In the genomic region with DNA sequence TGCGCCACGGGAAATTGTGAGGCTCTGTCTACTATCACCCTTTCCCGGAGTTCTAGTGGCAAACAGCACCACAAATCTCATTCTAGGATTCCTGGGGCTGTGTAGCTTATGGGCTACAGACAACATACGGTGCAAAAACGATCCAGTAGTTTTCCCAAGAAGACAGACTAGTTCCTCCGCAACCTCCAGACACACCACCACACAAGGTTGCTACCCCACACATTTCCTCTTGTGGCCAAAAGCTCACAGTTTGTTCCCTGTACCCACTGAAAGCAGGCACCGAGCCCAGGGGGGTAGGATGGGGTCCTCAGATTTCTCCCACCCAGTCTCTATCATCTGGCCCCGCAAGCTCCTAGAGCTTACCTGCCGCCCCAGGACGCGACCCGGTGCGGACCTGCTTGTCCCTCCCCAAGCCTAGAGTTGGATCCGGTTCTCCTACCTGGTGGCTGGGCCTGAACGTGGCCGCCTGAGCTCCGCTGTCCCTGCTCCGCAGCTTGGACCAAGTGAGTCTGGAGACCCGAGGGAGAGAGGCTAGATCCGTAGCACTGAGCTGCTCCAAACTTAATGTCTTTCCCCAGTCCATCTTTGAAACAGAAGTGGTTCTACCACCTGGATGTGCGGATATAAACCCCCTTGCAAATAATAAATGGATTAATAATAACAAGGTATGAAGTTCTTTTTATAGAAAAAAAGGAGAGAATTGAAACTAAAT, we compare ENCODE assay signal across 11 mouse cellular contexts. TPM values are rescaled to one million over a fixed set of nuclear protein-coding genes. Genes with fewer than 3 reads are reported as not detected.
DNase-seq lines count a peak whose midpoint lies in the region; ATAC-seq and TF ChIP-seq lines count a peak whose summit lies in the region.
"Had no signal": no experiment of that assay in that cellular context is flagged by ENCODE, and none has a peak within 500 bp of the region (broad histone marks: within the 10 kb centered on the region; RNA-seq: fewer than 3 reads in every experiment).

No protein-coding gene starts in this region.

- TF ChIP-seq POLR2A in bone marrow macrophage, adult 2 months (IDR thresholded peaks at IDR 0.05; ENCODE audit: borderline replicate concordance, low read depth, low read length), result no peak

- no peak overlapping the region for H3K27ac ChIP-seq in kidney, embryonic 14.5 days (ENCODE audit: low read depth, low read length)
- H3K27ac ChIP-seq in bone marrow macrophage, adult 2 months (ENCODE audit: insufficient read depth, low read depth, low read length), result no peak overlapping the region
- peak overlapping the region; percentile 77 for H3K27ac ChIP-seq in embryonic facial prominence, embryonic 13.5 days
- no peak overlapping the region for H3K27ac ChIP-seq in limb, embryonic 13.5 days
- H3K27ac ChIP-seq: liver, embryonic 15.5 days had no signal

- no peak for ATAC-seq in kidney, embryonic 14.5 days (ENCODE audit: low FRiP score, low TSS enrichment)
- ATAC-seq in embryonic facial prominence, embryonic 13.5 days (ENCODE audit: insufficient number of reproducible peaks, insufficient read depth, low FRiP score, low TSS enrichment, low read depth), result no peak
- ATAC-seq in limb, embryonic 13.5 days (ENCODE audit: low FRiP score, low read depth), result no peak

- no peak for DNase-seq in kidney, postnatal 14 days
- no peak for DNase-seq in natural killer cell, adult 2 months (ENCODE audit: low spot score in 2 of 2)
- DNase-seq in spleen, postnatal 10 days (ENCODE audit: low spot score in 2 of 2), result no peak
- no peak for DNase-seq in urinary bladder, postnatal 36 days (ENCODE audit: low spot score in 2 of 2)
- DNase-seq: spleen, adult 18-20 months had no signal

- H3K4me2 ChIP-seq in kidney, embryonic 14.5 days (replicated peaks; ENCODE audit: low read depth, low read length), result no peak overlapping the region
- H3K4me2 ChIP-seq in embryonic facial prominence, embryonic 13.5 days, result peak overlapping the region; percentile 56
- peak overlapping the region; percentile 53 for H3K4me2 ChIP-seq in limb, embryonic 13.5 days (replicated peaks)
- H3K4me2 ChIP-seq: liver, embryonic 15.5 days had no signal

- H3K4me1 ChIP-seq in kidney, embryonic 14.5 days (ENCODE audit: control insufficient read depth, insufficient read depth, low read length), result peaks cover 11% of the 10 kb centered on the region; the same call in 1 of the 2 replicates
- peaks cover 2% of the 10 kb centered on the region; the same call in 1 of the 2 replicates for H3K4me1 ChIP-seq in bone marrow macrophage, adult 2 months (ENCODE audit: control insufficient read depth, insufficient read depth, low read length)
- peaks cover 49% of the 10 kb centered on the region for H3K4me1 ChIP-seq in embryonic facial prominence, embryonic 13.5 days
- H3K4me1 ChIP-seq in limb, embryonic 13.5 days, result peaks cover 33% of the 10 kb centered on the region

- no peak for TF ChIP-seq CTCF in bone marrow macrophage, adult 2 months (IDR thresholded peaks at IDR 0.05; ENCODE audit: low read depth, low read length)

- H3K36me3 ChIP-seq in kidney, embryonic 14.5 days (ENCODE audit: control insufficient read depth, insufficient read depth, low read length), result no peaks in the 10 kb centered on the region
- H3K36me3 ChIP-seq in embryonic facial prominence, embryonic 13.5 days, result no peaks in the 10 kb centered on the region
- no peaks in the 10 kb centered on the region for H3K36me3 ChIP-seq in limb, embryonic 13.5 days
- H3K36me3 ChIP-seq: liver, embryonic 15.5 days had no signal

- WGBS in kidney, embryonic 14.5 days, result under 1% methylated on average over 21 of the region's 21 CpGs
- WGBS in embryonic facial prominence, embryonic 13.5 days, result 1% methylated on average over 21 of the region's 21 CpGs
- WGBS in limb, embryonic 13.5 days, result 2% methylated on average over 21 of the region's 21 CpGs

- no peak overlapping the region for H3K9ac ChIP-seq in kidney, embryonic 14.5 days (ENCODE audit: low read depth, low read length)
- peak overlapping the region; percentile 68 for H3K9ac ChIP-seq in embryonic facial prominence, embryonic 13.5 days
- H3K9ac ChIP-seq in limb, embryonic 13.5 days, result no peak overlapping the region
- H3K9ac ChIP-seq: liver, embryonic 15.5 days had no signal

- H3K27me3 ChIP-seq in kidney, embryonic 14.5 days (ENCODE audit: control insufficient read depth, insufficient read depth, low read length), result peaks cover 96% of the 10 kb centered on the region
- peaks cover 94% of the 10 kb centered on the region for H3K27me3 ChIP-seq in embryonic facial prominence, embryonic 13.5 days
- peaks cover 92% of the 10 kb centered on the region for H3K27me3 ChIP-seq in limb, embryonic 13.5 days

- no peaks in the 10 kb centered on the region for H3K9me3 ChIP-seq in kidney, embryonic 14.5 days (ENCODE audit: control insufficient read depth, low read length)
- H3K9me3 ChIP-seq in embryonic facial prominence, embryonic 13.5 days, result no peaks in the 10 kb centered on the region
- H3K9me3 ChIP-seq in limb, embryonic 13.5 days, result no peaks in the 10 kb centered on the region
- H3K9me3 ChIP-seq: liver, embryonic 15.5 days had no signal

- H3K4me3 ChIP-seq in kidney, embryonic 14.5 days (ENCODE audit: low read length), result 0 out of 2 replicates have a peak overlapping the region, but pooled peaks have one; percentile 6
- peak overlapping the region; percentile 30 for H3K4me3 ChIP-seq in bone marrow macrophage, adult 2 months (ENCODE audit: insufficient read depth, low read length)
- peak overlapping the region; percentile 38 for H3K4me3 ChIP-seq in embryonic facial prominence, embryonic 13.5 days
- peak overlapping the region; percentile 27 for H3K4me3 ChIP-seq in limb, embryonic 13.5 days
- H3K4me3 ChIP-seq: liver, embryonic 15.5 days had no signal

RNA-seq across cellular contexts. Expression of gene Dlx6, which starts 1.9 kb away (rescaled TPM):
- not detected in 2 replicates for polyA plus RNA-seq in kidney, embryonic 14.5 days (2014; fragmentation: Nextera tagmentation; extraction: Ambion mirVana)
- 1.2 TPM in 1 of 2 replicates, not detected in the other for polyA plus RNA-seq in bone marrow macrophage, adult 2 months (2012; ENCODE audit: insufficient read depth, insufficient read length, missing spikeins)
- polyA plus RNA-seq in embryonic facial prominence, embryonic 13.5 days (2015; fragmentation: Nextera tagmentation; extraction: Ambion mirVana), result 4.6 and 5.1 TPM in 2 replicates
- polyA plus RNA-seq in limb, embryonic 13.5 days (2015; fragmentation: Nextera tagmentation; extraction: Ambion mirVana), result 1.5 and 2.7 TPM in 2 replicates
- polyA plus RNA-seq: large intestine, adult 2 months; liver, embryonic 15.5 days had no signal

RNA-seq across cellular contexts. Expression of gene Dlx5, which starts 20.6 kb away (rescaled TPM):
- 0.14 and 0.34 TPM in 2 replicates for polyA plus RNA-seq in kidney, embryonic 14.5 days (2014; fragmentation: Nextera tagmentation; extraction: Ambion mirVana)
- polyA plus RNA-seq in bone marrow macrophage, adult 2 months (2012; ENCODE audit: insufficient read depth, insufficient read length, missing spikeins), result 0.42 TPM in 1 of 2 replicates, not detected in the other
- 44.3 and 54.9 TPM in 2 replicates for polyA plus RNA-seq in embryonic facial prominence, embryonic 13.5 days (2015; fragmentation: Nextera tagmentation; extraction: Ambion mirVana)
- 30.7 and 41.3 TPM in 2 replicates for polyA plus RNA-seq in limb, embryonic 13.5 days (2015; fragmentation: Nextera tagmentation; extraction: Ambion mirVana)
- polyA plus RNA-seq: liver, embryonic 15.5 days had no signal

Comparison
In these comparisons a context has a peak if more than half of its experiments do, and no peak if none do; other contexts are left out.
1. RNA of gene Dlx5, which starts 20.6 kb away (polyA plus RNA-seq): 44.3 to 54.9 TPM in embryonic facial prominence, embryonic 13.5 days and 30.7 to 41.3 TPM in limb, embryonic 13.5 days; 0.42 TPM in bone marrow macrophage, adult 2 months and 0.14 to 0.34 TPM in kidney, embryonic 14.5 days; every median in the first group is over 10 times any median in the second.
2. Peak in every context shown above with its lines, with median percentiles within 50 percentile points of each other: H3K4me3 ChIP-seq.